Mouse (Mus musculus): Measurements from ENCODE around the gene Them7. TPM values are rescaled to one million over a fixed set of nuclear protein-coding genes. Genes with fewer than 3 reads are reported as not detected.

Gene Them7
- polyA plus RNA-seq, 1 experiment from 2014 or later = 0.17 TPM

- Histone ChIP-seq H3K4me1 (no peaks in the 10 kb centered on the region), H3K4me2 (replicated peaks) (no peak overlapping the region), H3K36me3 (no peaks in the 10 kb centered on the region), H3K9ac (no peak overlapping the region), H3K4me3 (no peak overlapping the region), H3K9me3 (no peaks in the 10 kb centered on the region), H3K27ac (no peak overlapping the region), H3K27me3 (no peaks in the 10 kb centered on the region)
- no peak for ATAC-seq (ENCODE audit: insufficient number of reproducible peaks, insufficient read depth, low FRiP score, low TSS enrichment)
- WGBS = 49% methylated on average over 8 of the region's 8 CpGs
Measured at GRCm38 (mm10) chr2:105215914-105216313, 8.2 kb upstream of the Them7 start.

- no peak overlapping the region for H3K4me3 ChIP-seq
- WGBS = 86% methylated on average over 5 of the region's 5 CpGs
- peaks cover 4% of the 10 kb centered on the region; the same call in 1 of the 2 replicates for H3K4me1 ChIP-seq
- H3K9ac ChIP-seq = no peak overlapping the region
- H3K27ac ChIP-seq = no peak overlapping the region
- H3K27me3 ChIP-seq = no peaks in the 10 kb centered on the region
- H3K9me3 ChIP-seq = no peaks in the 10 kb centered on the region
- no peak for ATAC-seq (ENCODE audit: insufficient number of reproducible peaks, insufficient read depth, low FRiP score, low TSS enrichment)
- no peaks in the 10 kb centered on the region for H3K36me3 ChIP-seq
- H3K4me2 ChIP-seq (replicated peaks) = no peak overlapping the region
Measured at GRCm38 (mm10) chr2:105219229-105219628, 4.9 kb upstream of the Them7 start.

- WGBS = 58% methylated on average over 8 of the region's 8 CpGs
- H3K27me3 ChIP-seq = no peaks in the 10 kb centered on the region
Measured at GRCm38 (mm10) chr2:105219664-105220063, 4.5 kb upstream of the Them7 start.

GRCm38 (mm10) chr2:105220738-105221303, 3.3 kb upstream of the Them7 start:
- Histone ChIP-seq H3K27me3 (peaks cover under 1% of the 10 kb centered on the region; the same call in 1 of the 2 replicates), H3K4me3 (no peak overlapping the region), H3K4me2 (replicated peaks) (no peak overlapping the region), H3K27ac (no peak overlapping the region), H3K9me3 (no peaks in the 10 kb centered on the region), H3K9ac (no peak overlapping the region), H3K4me1 (peaks cover 12% of the 10 kb centered on the region), H3K36me3 (no peaks in the 10 kb centered on the region)
- ATAC-seq (ENCODE audit: insufficient number of reproducible peaks, insufficient read depth, low FRiP score, low TSS enrichment) = no peak
- 77% methylated on average over 9 of the region's 9 CpGs for WGBS

More at GRCm38 (mm10) chr2:105219664-105220063, 4.5 kb upstream of the Them7 start:
- H3K9ac ChIP-seq = no peak overlapping the region
- H3K9me3 ChIP-seq = no peaks in the 10 kb centered on the region
- H3K27ac ChIP-seq = no peak overlapping the region
- ATAC-seq (ENCODE audit: insufficient number of reproducible peaks, insufficient read depth, low FRiP score, low TSS enrichment) = no peak
- no peak overlapping the region for H3K4me3 ChIP-seq
- no peak overlapping the region for H3K4me2 ChIP-seq (replicated peaks)
- no peaks in the 10 kb centered on the region for H3K36me3 ChIP-seq
- peaks cover 7% of the 10 kb centered on the region for H3K4me1 ChIP-seq

- WGBS = 87% methylated on average over 11 of the region's 11 CpGs
- no peak overlapping the region for H3K4me3 ChIP-seq
- no peak overlapping the region for H3K4me2 ChIP-seq (replicated peaks)
- H3K36me3 ChIP-seq = no peaks in the 10 kb centered on the region
- no peak overlapping the region for H3K9ac ChIP-seq
- H3K4me1 ChIP-seq = peaks cover 16% of the 10 kb centered on the region
- ATAC-seq (ENCODE audit: insufficient number of reproducible peaks, insufficient read depth, low FRiP score, low TSS enrichment) = no peak
- peaks cover 4% of the 10 kb centered on the region; the same call in 1 of the 2 replicates for H3K27me3 ChIP-seq
- H3K27ac ChIP-seq = no peak overlapping the region
- no peaks in the 10 kb centered on the region for H3K9me3 ChIP-seq
Measured at GRCm38 (mm10) chr2:105223606-105224005, 514 bp upstream of the Them7 start.

- Histone ChIP-seq H3K27ac (no peak overlapping the region), H3K9ac (no peak overlapping the region), H3K27me3 (peaks cover 4% of the 10 kb centered on the region; the same call in 1 of the 2 replicates), H3K4me2 (replicated peaks) (peak overlapping the region; percentile 78), H3K9me3 (no peaks in the 10 kb centered on the region), H3K4me1 (peaks cover 16% of the 10 kb centered on the region), H3K36me3 (no peaks in the 10 kb centered on the region), H3K4me3 (no peak overlapping the region)
- no peak for ATAC-seq (ENCODE audit: insufficient number of reproducible peaks, insufficient read depth, low FRiP score, low TSS enrichment)
- 29% methylated on average over 3 of the region's 3 CpGs for WGBS
Measured at GRCm38 (mm10) chr2:105224987-105225375, 861 bp downstream of the Them7 start.

- no peak for ATAC-seq (ENCODE audit: insufficient number of reproducible peaks, insufficient read depth, low FRiP score, low TSS enrichment)
- no peaks in the 10 kb centered on the region for H3K9me3 ChIP-seq
- no peak overlapping the region for H3K9ac ChIP-seq
- H3K4me1 ChIP-seq = peaks cover 16% of the 10 kb centered on the region
- no peak overlapping the region for H3K4me2 ChIP-seq (replicated peaks)
- peaks cover 8% of the 10 kb centered on the region; the same call in 1 of the 2 replicates for H3K27me3 ChIP-seq
- H3K36me3 ChIP-seq = no peaks in the 10 kb centered on the region
- WGBS = 40% methylated on average over 7 of the region's 7 CpGs
- H3K4me3 ChIP-seq = no peak overlapping the region
- no peak overlapping the region for H3K27ac ChIP-seq
Measured at GRCm38 (mm10) chr2:105226297-105226958, 2.3 kb downstream of the Them7 start.

GRCm38 (mm10) chr2:105228416-105228815, 4.3 kb downstream of the Them7 start:
- no peak overlapping the region for H3K4me2 ChIP-seq (replicated peaks)
- H3K4me3 ChIP-seq = no peak overlapping the region
- H3K36me3 ChIP-seq = no peaks in the 10 kb centered on the region
- WGBS = 75% methylated on average over 2 of the region's 2 CpGs
- no peak overlapping the region for H3K27ac ChIP-seq
- no peak overlapping the region for H3K9ac ChIP-seq
- peaks cover 9% of the 10 kb centered on the region; the same call in 1 of the 2 replicates for H3K27me3 ChIP-seq
- H3K9me3 ChIP-seq = no peaks in the 10 kb centered on the region
- peaks cover 16% of the 10 kb centered on the region for H3K4me1 ChIP-seq
- ATAC-seq (ENCODE audit: insufficient number of reproducible peaks, insufficient read depth, low FRiP score, low TSS enrichment) = no peak

GRCm38 (mm10) chr2:105230333-105230732, 6.2 kb downstream of the Them7 start:
- ATAC-seq (ENCODE audit: insufficient number of reproducible peaks, insufficient read depth, low FRiP score, low TSS enrichment) = no peak
- peaks cover 5% of the 10 kb centered on the region for H3K4me1 ChIP-seq
- WGBS = 8% methylated on average over 1 of the region's 1 CpGs
- H3K9me3 ChIP-seq = no peaks in the 10 kb centered on the region
- no peaks in the 10 kb centered on the region for H3K36me3 ChIP-seq
- H3K27me3 ChIP-seq = peaks cover 9% of the 10 kb centered on the region; the same call in 1 of the 2 replicates
- no peak overlapping the region for H3K4me2 ChIP-seq (replicated peaks)
- H3K9ac ChIP-seq = no peak overlapping the region
- no peak overlapping the region for H3K4me3 ChIP-seq
- no peak overlapping the region for H3K27ac ChIP-seq

GRCm38 (mm10) chr2:105232386-105232785, 8.3 kb downstream of the Them7 start:
- no peaks in the 10 kb centered on the region for H3K9me3 ChIP-seq
- no peak overlapping the region for H3K27ac ChIP-seq
- H3K27me3 ChIP-seq = peaks cover 5% of the 10 kb centered on the region; the same call in 1 of the 2 replicates
- H3K9ac ChIP-seq = no peak overlapping the region
- H3K4me2 ChIP-seq (replicated peaks) = no peak overlapping the region
- peaks cover 6% of the 10 kb centered on the region; the same call in 1 of the 2 replicates for H3K4me1 ChIP-seq
- WGBS = 46% methylated on average over 4 of the region's 4 CpGs
- no peak for ATAC-seq (ENCODE audit: insufficient number of reproducible peaks, insufficient read depth, low FRiP score, low TSS enrichment)
- no peak overlapping the region for H3K4me3 ChIP-seq
- H3K36me3 ChIP-seq = no peaks in the 10 kb centered on the region

- H3K4me2 ChIP-seq (replicated peaks) = no peak overlapping the region
- H3K4me1 ChIP-seq = peaks cover 6% of the 10 kb centered on the region; the same call in 1 of the 2 replicates
- no peak overlapping the region for H3K4me3 ChIP-seq
- no peaks in the 10 kb centered on the region for H3K36me3 ChIP-seq
- 60% methylated on average over 6 of the region's 6 CpGs for WGBS
- no peaks in the 10 kb centered on the region for H3K9me3 ChIP-seq
- no peak overlapping the region for H3K27ac ChIP-seq
- peaks cover 5% of the 10 kb centered on the region; the same call in 1 of the 2 replicates for H3K27me3 ChIP-seq
- no peak overlapping the region for H3K9ac ChIP-seq
- ATAC-seq (ENCODE audit: insufficient number of reproducible peaks, insufficient read depth, low FRiP score, low TSS enrichment) = no peak
Measured at GRCm38 (mm10) chr2:105234278-105234677, 10.2 kb downstream of the Them7 start.

All from embryonic facial prominence, embryonic 12.5 days (tissue).